Mouse (Mus musculus) hindbrain, embryonic 15.5 days (tissue): ENCODE data around the gene Catsper1. TPM values are rescaled to one million over a fixed set of nuclear protein-coding genes. Genes with fewer than 3 reads are reported as not detected.
"Not testable (repeated sequence)": the region's sequence is repeated elsewhere in the genome, so short reads cannot be mapped to it uniquely, and the experiment has no call there.

Experiments
- ATAC-seq: fragments of 200-750 bp; cut with Nextera tagmentation; 2 replicates; pipeline ENCODE4 v1.8.0; 2017; ENCODE audit warnings: low read depth, moderate number of reproducible peaks, moderate TSS enrichment; ENCODE audit not compliant: low FRiP score
- H3K27ac ChIP-seq: fragments of 300-500 bp; sonication (generic); replicated peaks from 2 replicates; pipeline ENCODE4 v1.5.1; 2015; ENCODE audit warnings: mild to moderate bottlenecking, inconsistent platforms
- H3K27me3 ChIP-seq: fragments of 300-500 bp; sonication (generic); 2 replicates; pipeline ENCODE4 v1.6.1; 2015; ENCODE audit warnings: control low read depth, inconsistent platforms
- H3K36me3 ChIP-seq: fragments of 300-500 bp; sonication (generic); 2 replicates; pipeline ENCODE4 v1.6.1; 2015; ENCODE audit warnings: control low read depth, inconsistent platforms
- H3K4me1 ChIP-seq: fragments of 300-500 bp; sonication (generic); replicated peaks from 2 replicates; pipeline ENCODE4 v1.6.1; 2015; ENCODE audit warnings: control low read depth, inconsistent platforms
- H3K4me2 ChIP-seq: fragments of 300-500 bp; sonication (generic); 2 replicates; pipeline ENCODE4 v1.6.1; 2015; ENCODE audit warnings: moderate library complexity, mild to moderate bottlenecking, inconsistent platforms
- H3K4me3 ChIP-seq: fragments of 300-500 bp; sonication (generic); 2 replicates; pipeline ENCODE4 v1.5.1; 2015; ENCODE audit warnings: mild to moderate bottlenecking, inconsistent platforms
- H3K9ac ChIP-seq: fragments of 300-500 bp; sonication (generic); 2 replicates; pipeline ENCODE4 v1.6.1; 2015; ENCODE audit warnings: inconsistent platforms
- H3K9me3 ChIP-seq: fragments of 300-500 bp; sonication (generic); 2 replicates; pipeline ENCODE4 v1.6.1; 2016; ENCODE audit warnings: control low read depth, inconsistent platforms
- WGBS: fragments of 180-500 bp; shearing (Covaris S2); methylation state at CpG from one replicate; pipeline ENCODE4 v1.1.7; 2015; 5-methylcytosine and 5-hydroxymethylcytosine counted together
- polyA plus RNA-seq: library from polyadenylated mRNA; unstranded; fragments of >200 nt; fragmentation: Nextera tagmentation; extraction: Ambion mirVana; gene quantifications from 2 replicates; pipeline ENCODE4 v1.2.1, GENCODE M21; 2015

Catsper1 gene
- polyA plus RNA-seq, 1 experiment from 2014 or later, result not detected

DNA sequence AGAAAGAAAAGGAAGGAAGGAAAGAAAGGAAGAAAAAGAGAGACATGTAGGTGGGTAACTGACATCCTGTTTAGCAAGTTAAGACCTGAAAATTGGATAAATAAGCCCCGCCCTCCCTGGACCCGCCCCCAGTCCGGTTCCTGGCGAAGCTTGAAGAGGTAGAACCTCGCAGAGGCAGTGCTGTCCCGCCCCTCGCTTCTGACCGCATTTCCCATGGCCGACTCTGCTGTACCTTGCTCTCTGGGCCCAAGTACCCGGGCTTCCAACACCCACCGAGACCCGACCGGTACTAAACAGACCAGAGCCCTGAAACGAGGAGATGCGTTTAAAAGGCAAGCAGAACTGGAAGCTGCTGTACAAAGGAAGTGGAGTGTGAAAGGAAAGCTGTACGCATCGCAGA is 11.7 kb upstream of the Catsper1 start:
- Histone ChIP-seq H3K9me3 (no peaks in the 10 kb centered on the region), H3K9ac (no peak overlapping the region), H3K4me1 (no peaks in the 10 kb centered on the region), H3K4me2 (no peak overlapping the region), H3K27me3 (no peaks in the 10 kb centered on the region), H3K4me3 (no peak overlapping the region), H3K36me3 (no peaks in the 10 kb centered on the region), H3K27ac (no peak overlapping the region)
- 64% methylated on average over 17 of the region's 17 CpGs for WGBS
- no peak for ATAC-seq

DNA sequence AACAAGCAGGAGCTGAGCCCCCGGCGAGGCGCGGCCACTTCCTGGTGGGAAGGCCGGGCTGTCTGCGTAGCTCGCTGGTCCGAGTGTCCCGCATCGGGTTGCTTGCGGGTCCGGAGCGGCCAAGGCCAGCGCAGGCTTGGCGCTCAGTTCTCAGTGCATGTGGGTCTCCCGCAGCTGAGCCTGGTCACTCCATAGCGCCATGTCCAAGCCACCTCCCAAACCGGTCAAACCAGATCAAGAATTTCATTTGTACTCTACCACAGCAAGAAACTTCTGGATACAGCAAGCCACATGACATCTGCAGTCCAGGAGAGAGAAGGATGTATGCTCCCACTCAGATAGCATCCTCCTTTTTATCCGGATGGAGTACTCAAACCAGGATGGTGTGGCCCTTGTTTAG is 7.6 kb upstream of the Catsper1 start:
- no peak overlapping the region for H3K27ac ChIP-seq
- no peaks in the 10 kb centered on the region for H3K36me3 ChIP-seq
- no peaks in the 10 kb centered on the region for H3K4me1 ChIP-seq
- ATAC-seq, result no peak
- no peaks in the 10 kb centered on the region for H3K9me3 ChIP-seq
- no peak overlapping the region for H3K4me2 ChIP-seq
- no peak overlapping the region for H3K4me3 ChIP-seq
- no peak overlapping the region for H3K9ac ChIP-seq
- H3K27me3 ChIP-seq, result no peaks in the 10 kb centered on the region
- 79% methylated on average over 19 of the region's 19 CpGs for WGBS

DNA sequence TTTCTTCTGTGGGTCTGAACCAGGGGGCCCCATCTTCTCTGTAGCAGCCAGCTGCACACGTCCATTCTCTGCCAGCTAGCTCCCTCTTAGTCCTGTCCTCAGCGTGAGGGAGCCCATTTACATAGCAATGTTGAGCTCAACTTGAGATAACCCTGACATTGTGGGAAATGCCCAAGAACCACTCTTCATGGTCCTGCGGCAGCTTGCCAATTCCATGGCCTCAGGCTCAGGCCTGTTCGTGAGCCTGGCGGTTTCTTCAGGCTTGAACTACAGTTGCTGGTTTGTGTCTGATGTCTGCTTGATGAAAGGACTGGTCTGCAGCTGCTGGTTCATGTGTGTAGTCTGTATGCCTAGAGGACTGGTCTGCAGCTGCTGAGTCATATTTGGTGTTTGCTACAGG is 800 bp upstream of the Catsper1 start:
- H3K9ac ChIP-seq, result no peak overlapping the region
- 71% methylated on average over 5 of the region's 5 CpGs for whole genome bisulfite sequencing
- H3K27ac ChIP-seq, result no peak overlapping the region
- H3K4me2 ChIP-seq, result no peak overlapping the region
- H3K9me3 ChIP-seq, result no peaks in the 10 kb centered on the region
- ATAC-seq, result no peak
- H3K4me3 ChIP-seq, result no peak overlapping the region
- no peaks in the 10 kb centered on the region for H3K4me1 ChIP-seq
- no peaks in the 10 kb centered on the region for H3K36me3 ChIP-seq
- H3K27me3 ChIP-seq, result no peaks in the 10 kb centered on the region

DNA sequence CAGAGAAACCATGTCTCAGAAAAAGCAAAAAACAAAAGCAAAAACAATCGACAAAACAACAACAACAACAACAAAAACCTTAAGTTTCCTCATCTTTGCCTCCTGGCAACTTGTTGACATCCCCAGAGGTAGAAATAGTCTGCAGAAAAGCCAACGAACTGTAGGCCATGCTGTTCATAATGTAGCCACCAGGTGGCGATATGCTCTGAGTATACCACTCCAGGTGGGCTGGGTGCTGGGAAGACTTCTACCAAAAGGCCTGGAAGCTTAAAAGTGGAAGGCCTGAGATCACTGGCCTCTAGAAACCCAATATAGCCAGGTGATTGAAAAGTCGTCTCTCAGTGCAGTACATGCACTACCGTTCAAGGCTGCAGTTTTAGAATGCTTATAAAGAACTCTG is 2.4 kb downstream of the Catsper1 start:
- Histone ChIP-seq H3K4me1 (no peaks in the 10 kb centered on the region), H3K4me2 (no peak overlapping the region), H3K27me3 (no peaks in the 10 kb centered on the region), H3K9ac (no peak overlapping the region), H3K27ac (no peak overlapping the region), H3K9me3 (no peaks in the 10 kb centered on the region), H3K4me3 (no peak overlapping the region), H3K36me3 (no peaks in the 10 kb centered on the region)
- WGBS, result 18% methylated on average over 5 of the region's 5 CpGs
- no peak for ATAC-seq

DNA sequence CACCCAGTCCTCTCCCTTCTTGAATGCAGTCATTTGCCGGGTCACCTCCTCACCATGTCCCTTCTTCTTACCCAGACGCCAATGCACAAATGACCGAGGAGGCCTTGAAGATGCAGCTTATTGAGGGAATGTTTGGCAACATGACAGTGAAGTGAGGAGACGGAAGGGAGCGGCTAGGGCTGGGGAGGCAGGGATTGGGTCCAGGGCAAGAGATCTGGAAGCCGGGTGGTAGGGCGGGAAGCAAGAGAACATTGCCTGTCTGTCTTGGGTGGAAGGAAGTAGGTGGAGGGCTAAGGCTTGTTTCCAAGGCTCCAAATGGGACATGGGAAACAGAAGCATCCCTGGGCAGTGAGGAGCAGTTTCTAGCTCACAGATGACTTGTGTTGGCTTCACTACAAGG is 5.8 kb downstream of the Catsper1 start:
- H3K27me3 ChIP-seq, result no peaks in the 10 kb centered on the region
- H3K27ac ChIP-seq, result no peak overlapping the region
- H3K4me3 ChIP-seq, result no peak overlapping the region
- no peaks in the 10 kb centered on the region for H3K4me1 ChIP-seq
- no peaks in the 10 kb centered on the region for H3K9me3 ChIP-seq
- no peak for ATAC-seq
- WGBS, result 90% methylated on average over 7 of the region's 7 CpGs
- H3K9ac ChIP-seq, result no peak overlapping the region
- H3K4me2 ChIP-seq, result no peak overlapping the region
- no peaks in the 10 kb centered on the region for H3K36me3 ChIP-seq

DNA sequence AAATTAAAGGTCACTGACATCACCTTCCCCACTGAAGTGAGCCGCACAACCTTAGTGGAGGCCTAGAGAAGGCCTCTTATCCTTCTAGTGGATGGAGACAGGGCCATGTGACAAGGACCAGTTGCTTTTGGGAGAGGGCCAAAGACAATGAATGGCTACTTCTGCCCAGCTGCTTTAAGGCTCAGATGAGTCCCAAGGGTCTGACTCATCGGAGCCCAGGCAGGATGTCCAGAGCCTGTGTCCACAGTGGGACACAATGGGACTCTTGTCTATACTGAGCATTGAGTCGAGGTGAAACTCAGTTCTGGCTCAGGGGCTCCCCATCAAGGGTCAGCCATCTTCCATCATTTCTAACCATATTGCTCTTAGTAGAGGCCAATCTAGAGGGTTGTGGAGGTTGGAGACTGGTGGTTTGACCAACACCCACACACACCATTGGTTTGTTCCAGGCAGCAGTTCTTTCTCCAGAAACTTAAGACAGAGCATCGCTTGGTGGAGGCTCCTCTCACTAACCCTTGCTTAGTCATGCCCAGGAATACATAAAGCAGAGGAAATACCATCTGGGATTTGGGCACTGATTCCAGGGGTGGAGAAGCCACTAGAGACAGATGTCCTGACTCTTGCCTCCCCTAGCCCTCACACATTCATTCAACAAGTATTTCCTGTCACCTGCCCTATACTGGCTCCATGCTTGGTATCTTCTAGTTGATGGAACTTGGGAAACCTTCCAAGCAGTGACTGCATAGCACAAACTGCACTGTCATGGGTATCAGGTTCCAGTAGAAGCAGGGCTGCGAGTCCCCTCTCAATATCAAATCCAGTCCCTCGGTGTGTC is 10.0 kb downstream of the Catsper1 start:
- Histone ChIP-seq H3K27me3 (0 out of 2 replicates have a peak, but pooled peaks cover 4% of the 10 kb centered on the region), H3K36me3 (no peaks in the 10 kb centered on the region), H3K9me3 (no peaks in the 10 kb centered on the region), H3K4me3 (no peak overlapping the region), H3K4me2 (no peak overlapping the region), H3K9ac (no peak overlapping the region), H3K27ac (no peak overlapping the region), H3K4me1 (peaks cover 10% of the 10 kb centered on the region)
- ATAC-seq, result no peak
- WGBS, result 79% methylated on average over 6 of the region's 6 CpGs

DNA sequence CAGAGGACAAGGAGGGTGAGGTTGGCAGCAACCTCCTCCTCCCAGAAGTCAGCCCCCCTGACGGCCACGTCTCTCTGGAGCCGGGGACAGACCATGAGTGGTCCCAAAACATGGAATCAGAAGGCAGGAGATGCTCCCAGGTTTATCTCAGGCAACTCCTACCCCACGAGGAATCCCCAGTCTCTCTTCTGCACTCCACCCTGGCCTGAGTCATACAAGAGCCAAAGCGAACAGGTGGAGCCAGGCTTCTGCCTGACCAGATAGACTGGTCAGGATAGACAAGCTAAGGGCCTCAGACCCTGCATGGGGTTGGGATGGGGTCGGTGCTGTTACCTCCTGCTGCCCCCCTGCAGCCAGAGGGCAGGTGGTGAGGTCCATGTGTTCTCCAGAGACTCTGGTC is 12.5 kb downstream of the Catsper1 start:
- ATAC-seq, result no peak
- no peak overlapping the region for H3K27ac ChIP-seq
- no peak overlapping the region for H3K4me2 ChIP-seq
- no peaks in the 10 kb centered on the region for H3K36me3 ChIP-seq
- H3K4me1 ChIP-seq, result peaks cover 10% of the 10 kb centered on the region
- no peak overlapping the region for H3K9ac ChIP-seq
- H3K9me3 ChIP-seq, result no peaks in the 10 kb centered on the region
- WGBS, result 78% methylated on average over 6 of the region's 6 CpGs
- H3K27me3 ChIP-seq, result 0 out of 2 replicates have a peak, but pooled peaks cover 4% of the 10 kb centered on the region
- H3K4me3 ChIP-seq, result no peak overlapping the region

DNA sequence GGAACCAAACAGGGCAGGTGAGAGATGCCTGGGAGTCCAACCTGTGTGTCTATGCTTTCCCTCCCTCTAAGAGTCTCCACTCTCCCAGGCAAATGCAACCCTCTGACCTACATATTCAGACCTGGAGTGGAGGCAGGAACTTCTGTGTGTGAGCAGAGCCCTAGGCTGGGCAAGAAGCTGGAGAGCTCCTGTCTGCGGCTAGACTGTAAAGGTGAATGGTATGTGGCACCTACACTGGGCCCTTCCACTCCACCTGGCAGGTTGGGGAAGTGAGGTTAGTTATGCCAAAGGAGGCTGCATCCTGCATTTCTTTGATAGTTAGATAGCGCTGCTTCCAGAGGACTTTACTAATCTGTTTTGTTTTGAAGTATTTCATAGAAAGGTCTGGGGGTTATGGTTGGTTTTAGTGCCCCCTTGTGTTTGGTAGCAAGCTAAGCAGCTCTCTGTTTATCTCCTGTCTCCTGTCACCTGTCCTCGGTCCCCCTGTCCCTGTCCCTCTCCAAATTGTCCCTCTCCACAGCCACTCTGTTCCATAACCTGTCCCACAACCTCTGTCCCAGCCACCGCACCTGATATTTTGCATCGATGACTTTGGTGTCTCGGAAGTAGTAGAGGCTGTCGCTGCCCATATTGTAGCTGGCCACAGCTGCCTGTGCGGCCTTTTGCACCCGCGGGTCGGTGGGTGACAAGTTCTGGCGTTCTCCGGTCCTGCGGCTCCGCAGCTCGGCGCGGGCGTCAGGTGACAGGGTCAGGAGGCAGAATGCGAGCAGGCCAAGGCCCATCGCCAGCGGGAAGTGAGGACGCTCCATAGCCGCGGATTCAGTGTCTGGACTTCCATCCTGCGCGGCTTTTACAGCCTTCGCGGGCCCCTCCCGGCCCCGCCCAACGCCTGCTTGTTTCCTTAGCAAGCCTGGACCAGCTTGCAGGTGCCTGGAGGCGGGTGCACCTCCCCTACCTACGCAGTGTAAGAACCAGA is 13.3 kb downstream of the Catsper1 start:
- Histone ChIP-seq H3K4me1 (peaks cover 10% of the 10 kb centered on the region), H3K9ac (peak overlapping the region; percentile 51), H3K4me3 (peak overlapping the region; percentile 40), H3K9me3 (no peaks in the 10 kb centered on the region), H3K27ac (no peak overlapping the region; the same call in 1 of the 2 replicates), H3K36me3 (no peaks in the 10 kb centered on the region), H3K4me2 (peak overlapping the region; percentile 77), H3K27me3 (0 out of 2 replicates have a peak, but pooled peaks cover 4% of the 10 kb centered on the region)
- ATAC-seq, result peak; percentile 59; the same call in 1 of the 2 replicates
- WGBS, result 4% methylated on average over 34 of the region's 34 CpGs

DNA sequence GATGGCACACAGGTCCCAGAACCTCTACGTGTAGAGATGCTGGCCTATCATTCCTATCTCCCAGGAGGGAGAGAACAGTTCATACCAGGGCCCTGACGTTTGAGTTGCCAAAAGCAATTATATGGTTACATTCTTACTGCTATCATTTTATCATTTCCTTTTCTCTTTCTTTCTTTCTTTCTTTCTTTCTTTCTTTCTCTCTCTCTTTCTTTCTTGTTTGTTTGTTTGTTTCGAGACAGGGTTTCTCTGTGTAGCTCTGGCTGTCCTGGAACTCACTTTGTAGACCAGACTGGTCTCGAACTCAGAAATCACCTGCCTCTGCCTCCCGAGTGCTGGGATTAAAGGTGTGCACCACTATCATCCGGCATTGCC is 13.9 kb downstream of the Catsper1 start, which contains the start of gene Cst6:
TSS of gene Cst6 (minus strand) at position 73 of the 372 bp plus-strand sequence.
- Histone ChIP-seq H3K9ac (peak within 1 kb of the TSS; percentile 51), H3K4me3 (peak within 1 kb of the TSS; percentile 40), H3K4me2 (peak within 1 kb of the TSS; percentile 77)
- not testable (repeated sequence) for H3K27me3 ChIP-seq, ATAC-seq, H3K9me3 ChIP-seq, H3K4me1 ChIP-seq, H3K36me3 ChIP-seq, H3K27ac ChIP-seq
- WGBS, result 60% methylated on average over 6 of the region's 6 CpGs

DNA sequence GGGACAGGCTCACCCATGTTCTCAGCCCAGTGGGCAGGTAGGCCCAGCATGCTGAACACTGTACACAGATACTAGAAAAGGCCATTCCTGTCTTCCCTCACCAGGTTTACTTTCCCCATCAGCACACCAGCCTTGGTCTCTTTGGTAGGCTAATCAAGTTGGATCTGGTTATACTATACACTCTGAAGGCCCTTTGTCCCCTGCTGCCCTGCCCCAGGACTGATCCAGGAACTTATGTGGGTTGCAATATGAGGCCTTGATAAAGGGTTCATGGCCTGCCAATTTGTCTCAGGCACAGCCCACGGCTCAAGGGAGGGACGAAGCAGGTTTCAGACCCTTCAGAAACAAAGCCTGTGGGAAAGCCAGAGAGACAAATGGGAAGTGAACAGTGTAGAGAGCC is 18.1 kb downstream of the Catsper1 start:
- Histone ChIP-seq H3K36me3 (no peaks in the 10 kb centered on the region), H3K4me1 (peaks cover 7% of the 10 kb centered on the region), H3K4me2 (no peak overlapping the region), H3K4me3 (no peak overlapping the region), H3K9ac (no peak overlapping the region), H3K27me3 (0 out of 2 replicates have a peak, but pooled peaks cover 4% of the 10 kb centered on the region), H3K27ac (no peak overlapping the region), H3K9me3 (no peaks in the 10 kb centered on the region)
- ATAC-seq, result no peak
- WGBS, result 67% methylated on average over 2 of the region's 2 CpGs

DNA sequence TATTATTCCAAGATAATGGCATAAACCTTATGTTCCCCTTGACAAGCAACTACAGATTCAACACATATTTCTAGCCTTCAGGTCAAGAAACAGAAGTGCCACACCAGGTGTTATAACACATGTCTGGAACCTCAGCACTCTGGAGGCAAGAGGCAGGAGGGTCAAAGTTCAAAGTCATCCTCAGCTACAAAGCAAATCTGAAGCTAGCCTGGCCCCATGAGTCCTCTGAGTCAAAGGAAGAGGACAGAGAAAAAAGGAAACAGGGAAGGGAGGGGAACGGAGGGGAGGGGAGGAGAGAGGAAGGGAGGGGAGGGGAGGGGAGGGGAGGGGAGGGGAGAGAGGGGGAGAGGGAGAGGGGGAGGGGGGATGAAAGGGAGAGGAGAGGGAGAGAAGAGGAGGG is 20.5 kb downstream of the Catsper1 start:
- H3K36me3 ChIP-seq, result no peaks in the 10 kb centered on the region
- no peak for ATAC-seq
- no peak overlapping the region for H3K9ac ChIP-seq
- no peaks in the 10 kb centered on the region for H3K4me1 ChIP-seq
- H3K9me3 ChIP-seq, result no peaks in the 10 kb centered on the region
- H3K4me3 ChIP-seq, result no peak overlapping the region
- H3K27ac ChIP-seq, result no peak overlapping the region
- no peaks in the 10 kb centered on the region for H3K27me3 ChIP-seq
- H3K4me2 ChIP-seq, result no peak overlapping the region
- WGBS, result no CpG with 5 or more reads among the region's 1 CpGs

DNA sequence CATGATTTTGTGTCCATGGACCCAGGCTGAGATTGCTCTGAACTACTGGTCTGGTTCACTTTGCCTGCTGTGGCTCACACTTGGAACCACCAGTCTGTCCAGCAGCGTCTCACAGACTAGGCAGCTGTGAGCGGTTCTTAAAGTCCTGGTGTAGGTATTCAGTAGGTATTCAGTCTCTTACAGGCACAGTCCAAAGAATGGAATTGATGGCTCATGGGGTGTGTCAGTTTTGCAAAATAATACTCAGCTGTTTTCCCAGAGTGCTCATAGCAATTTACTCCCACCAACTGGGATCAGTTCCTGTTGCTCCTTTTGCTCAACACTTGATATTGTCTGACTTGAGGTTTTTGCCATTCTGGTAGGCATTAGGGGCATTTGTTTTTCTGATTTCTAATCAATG is 26.6 kb downstream of the Catsper1 start:
- Histone ChIP-seq H3K4me1 (peaks cover 7% of the 10 kb centered on the region), H3K4me2 (no peak overlapping the region), H3K9me3 (no peaks in the 10 kb centered on the region), H3K36me3 (peaks cover 14% of the 10 kb centered on the region), H3K4me3 (no peak overlapping the region), H3K27ac (no peak overlapping the region), H3K27me3 (no peaks in the 10 kb centered on the region), H3K9ac (no peak overlapping the region)
- no peak for ATAC-seq
- WGBS, result 87% methylated on average over 2 of the region's 2 CpGs
